ENCODE assay signal across 9 mouse cellular contexts in the genomic region with DNA sequence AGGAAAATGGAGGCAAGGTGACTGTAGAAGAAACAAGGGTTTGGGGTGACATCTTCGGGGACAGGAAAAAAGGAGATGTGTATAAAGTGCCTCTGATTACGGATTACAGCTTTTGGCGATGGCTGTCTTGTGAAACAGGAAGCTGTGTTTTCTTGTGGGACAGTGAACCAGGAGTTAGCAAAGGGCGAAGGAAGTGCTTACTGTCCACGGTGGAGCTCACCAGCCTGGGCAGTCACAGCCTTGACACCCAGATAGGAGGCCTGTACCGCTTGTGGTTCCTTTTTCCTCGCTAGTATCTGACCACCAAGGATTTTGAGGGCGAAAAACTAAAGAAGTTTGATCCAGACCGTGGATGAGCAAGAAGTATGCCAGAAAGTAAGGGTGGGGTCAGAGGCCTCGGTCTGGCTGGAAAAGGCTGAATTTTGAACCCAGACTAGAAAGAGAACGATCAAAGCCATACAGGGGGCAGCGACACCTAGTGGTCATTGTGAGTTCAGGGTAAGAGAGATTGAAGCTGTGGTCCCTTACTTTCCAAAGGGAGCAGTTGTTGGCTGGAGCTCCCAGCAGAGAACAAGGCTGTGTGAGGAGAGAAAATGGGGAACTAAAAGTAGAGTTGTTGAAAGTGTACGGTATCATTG. TPM values are rescaled to one million over a fixed set of nuclear protein-coding genes. Genes with fewer than 3 reads are reported as not detected.
A peak's percentile ranks its signal among the peaks of the same experiment; 100 is the strongest.
DNase-seq lines count a peak whose midpoint lies in the region; ATAC-seq and TF ChIP-seq lines count a peak whose summit lies in the region.
"Had no signal": no experiment of that assay in that cellular context is flagged by ENCODE, and none has a peak within 500 bp of the region (broad histone marks: within the 10 kb centered on the region; RNA-seq: fewer than 3 reads in every experiment).

No protein-coding gene starts in this region.

- H3K9me3 ChIP-seq in embryonic facial prominence, embryonic 15.5 days (replicated peaks): no peaks in the 10 kb centered on the region
- peaks cover 2% of the 10 kb centered on the region; the same call in 1 of the 2 replicates for H3K9me3 ChIP-seq in heart, embryonic 12.5 days (replicated peaks)
- H3K9me3 ChIP-seq in neural tube, embryonic 14.5 days (ENCODE audit: control insufficient read depth, low read length): no peaks in the 10 kb centered on the region

- H3K4me2 ChIP-seq in embryonic facial prominence, embryonic 15.5 days (replicated peaks): peak overlapping the region; percentile 61; the same call in 1 of the 2 replicates
- 0 out of 2 replicates have a peak overlapping the region, but pooled peaks have one; percentile 10 for H3K4me2 ChIP-seq in heart, embryonic 12.5 days
- H3K4me2 ChIP-seq in neural tube, embryonic 14.5 days (ENCODE audit: low read depth, low read length): peak overlapping the region; percentile 58; the same call in 1 of the 2 replicates

- no peak for TF ChIP-seq POLR2A in bone marrow, adult 2 months (IDR thresholded peaks at IDR 0.05; ENCODE audit: borderline replicate concordance, control insufficient read depth, low read depth, low read length)

- peak; percentile 57 for TF ChIP-seq CTCF in bone marrow, adult 2 months (IDR thresholded peaks at IDR 0.05; ENCODE audit: control insufficient read depth, insufficient read depth, low read length)

- peaks cover 3% of the 10 kb centered on the region; the same call in 1 of the 2 replicates for H3K4me1 ChIP-seq in bone marrow, adult 2 months (ENCODE audit: control insufficient read depth, insufficient read depth, low read length)
- peaks cover 12% of the 10 kb centered on the region for H3K4me1 ChIP-seq in embryonic facial prominence, embryonic 15.5 days
- H3K4me1 ChIP-seq in heart, embryonic 12.5 days (replicated peaks): no peaks in the 10 kb centered on the region
- no peaks in the 10 kb centered on the region for H3K4me1 ChIP-seq in neural tube, embryonic 14.5 days (ENCODE audit: control insufficient read depth, insufficient read depth, low read length)

- no peaks in the 10 kb centered on the region for H3K27me3 ChIP-seq in embryonic facial prominence, embryonic 15.5 days
- H3K27me3 ChIP-seq in heart, embryonic 12.5 days (replicated peaks): no peaks in the 10 kb centered on the region
- no peaks in the 10 kb centered on the region for H3K27me3 ChIP-seq in neural tube, embryonic 14.5 days (ENCODE audit: control insufficient read depth, insufficient read depth, low read length)

- 5% methylated on average over 13 of the region's 13 CpGs for WGBS in bone marrow, adult 2 months
- 46% methylated on average over 13 of the region's 13 CpGs for WGBS in embryonic facial prominence, embryonic 15.5 days
- WGBS in heart, embryonic 12.5 days: 49% methylated on average over 13 of the region's 13 CpGs
- WGBS in neural tube, embryonic 14.5 days: 52% methylated on average over 13 of the region's 13 CpGs

- H3K36me3 ChIP-seq in embryonic facial prominence, embryonic 15.5 days: peaks cover 20% of the 10 kb centered on the region
- peaks cover 3% of the 10 kb centered on the region; the same call in 1 of the 2 replicates for H3K36me3 ChIP-seq in heart, embryonic 12.5 days
- peaks cover 7% of the 10 kb centered on the region; the same call in 1 of the 2 replicates for H3K36me3 ChIP-seq in neural tube, embryonic 14.5 days (ENCODE audit: control insufficient read depth, insufficient read depth, low read length)

- DNase-seq in CD4-positive helper T cell, adult 2 months (ENCODE audit: low read depth, low spot score): peak; percentile 75
- peak; percentile 71 to 87 for DNase-seq in kidney, postnatal 36 days
- DNase-seq in lung, adult 18-20 months: peak; percentile 71 to 73
- peak; percentile 83 for DNase-seq in testis, postnatal 10 days (ENCODE audit: low spot score)

- peak overlapping the region; percentile 55 for H3K4me3 ChIP-seq in bone marrow, adult 2 months (replicated peaks; ENCODE audit: control insufficient read depth, low read depth, low read length)
- no peak overlapping the region; the same call in 1 of the 2 replicates for H3K4me3 ChIP-seq in embryonic facial prominence, embryonic 15.5 days (replicated peaks)
- no peak overlapping the region for H3K4me3 ChIP-seq in heart, embryonic 12.5 days
- H3K4me3 ChIP-seq in neural tube, embryonic 14.5 days (ENCODE audit: low read depth, low read length): peak overlapping the region; percentile 73; the same call in 1 of the 2 replicates

- H3K27ac ChIP-seq in bone marrow, adult 2 months (ENCODE audit: control insufficient read depth, insufficient read depth, low read depth, low read length, poor library complexity): peak overlapping the region; percentile 68
- H3K27ac ChIP-seq in embryonic facial prominence, embryonic 15.5 days (replicated peaks): no peak overlapping the region
- H3K27ac ChIP-seq in heart, embryonic 12.5 days (ENCODE audit: poor library complexity, severe bottlenecking): no peak overlapping the region
- no peak overlapping the region for H3K27ac ChIP-seq in neural tube, embryonic 14.5 days (ENCODE audit: low read depth, low read length)

- peak; percentile 37; the same call in 1 of the 2 replicates for ATAC-seq in embryonic facial prominence, embryonic 15.5 days (ENCODE audit: insufficient number of reproducible peaks, low FRiP score, low TSS enrichment, low read depth)
- ATAC-seq in heart, embryonic 12.5 days (ENCODE audit: insufficient number of reproducible peaks, low FRiP score): no peak
- ATAC-seq in neural tube, embryonic 14.5 days (ENCODE audit: low read depth): no peak; the same call in 1 of the 2 replicates

- no peak overlapping the region for H3K9ac ChIP-seq in embryonic facial prominence, embryonic 15.5 days
- H3K9ac ChIP-seq in heart, embryonic 12.5 days: no peak overlapping the region
- no peak overlapping the region for H3K9ac ChIP-seq in neural tube, embryonic 14.5 days (replicated peaks; ENCODE audit: low read depth, low read length)

RNA-seq across cellular contexts. Expression of gene Gng10, which starts 1.7 kb away (rescaled TPM):
- 8.4 and 20.3 TPM in 2 replicates for polyA plus RNA-seq in bone marrow, adult 2 months (2011; ENCODE audit: insufficient read depth, insufficient read length, low replicate concordance, missing spikeins)
- 121 and 132 TPM in 2 replicates for polyA plus RNA-seq in embryonic facial prominence, embryonic 15.5 days (2015; fragmentation: Nextera tagmentation; extraction: Ambion mirVana)
- 38.8 and 47.7 TPM in 2 replicates for polyA plus RNA-seq in heart, embryonic 12.5 days (2016; fragmentation: Nextera tagmentation; extraction: Ambion mirVana)
- 197 and 226 TPM in 2 replicates for polyA plus RNA-seq in neural tube, embryonic 14.5 days (2014; fragmentation: Nextera tagmentation; extraction: Ambion mirVana)

RNA-seq across cellular contexts. Expression of gene Gm20503, which starts 33.6 kb away (rescaled TPM):
- 16.2 TPM in 1 of 2 replicates, not detected in the other for polyA plus RNA-seq in bone marrow, adult 2 months (2011; ENCODE audit: insufficient read depth, insufficient read length, low replicate concordance, missing spikeins)
- polyA plus RNA-seq in embryonic facial prominence, embryonic 15.5 days (2015; fragmentation: Nextera tagmentation; extraction: Ambion mirVana): 17.7 and 23.8 TPM in 2 replicates
- polyA plus RNA-seq in heart, embryonic 12.5 days (2016; fragmentation: Nextera tagmentation; extraction: Ambion mirVana): 14.6 and 17.5 TPM in 2 replicates
- polyA plus RNA-seq in neural tube, embryonic 14.5 days (2014; fragmentation: Nextera tagmentation; extraction: Ambion mirVana): 8.4 and 10.2 TPM in 2 replicates
- polyA plus RNA-seq: gonadal fat pad, adult 2 months had no signal

RNA-seq across cellular contexts. Expression of gene Dnajc25, which starts 41.7 kb away (rescaled TPM):
- polyA plus RNA-seq in bone marrow, adult 2 months (2011; ENCODE audit: insufficient read depth, insufficient read length, low replicate concordance, missing spikeins): 6.9 and 7.3 TPM in 2 replicates
- 14.2 and 16.2 TPM in 2 replicates for polyA plus RNA-seq in embryonic facial prominence, embryonic 15.5 days (2015; fragmentation: Nextera tagmentation; extraction: Ambion mirVana)
- 12.3 and 14.1 TPM in 2 replicates for polyA plus RNA-seq in heart, embryonic 12.5 days (2016; fragmentation: Nextera tagmentation; extraction: Ambion mirVana)
- polyA plus RNA-seq in neural tube, embryonic 14.5 days (2014; fragmentation: Nextera tagmentation; extraction: Ambion mirVana): 6.9 and 7.4 TPM in 2 replicates

RNA-seq across cellular contexts. Expression of gene Ptgr1, which starts 49.7 kb away (rescaled TPM):
- 5.9 and 12.4 TPM in 2 replicates for polyA plus RNA-seq in bone marrow, adult 2 months (2011; ENCODE audit: insufficient read depth, insufficient read length, low replicate concordance, missing spikeins)
- polyA plus RNA-seq in embryonic facial prominence, embryonic 15.5 days (2015; fragmentation: Nextera tagmentation; extraction: Ambion mirVana): 28.1 and 29.3 TPM in 2 replicates
- 9.0 and 9.7 TPM in 2 replicates for polyA plus RNA-seq in heart, embryonic 12.5 days (2016; fragmentation: Nextera tagmentation; extraction: Ambion mirVana)
- polyA plus RNA-seq in neural tube, embryonic 14.5 days (2014; fragmentation: Nextera tagmentation; extraction: Ambion mirVana): 3.6 and 3.7 TPM in 2 replicates

Comparison
In these comparisons a context has a peak if more than half of its experiments do, and no peak if none do; other contexts are left out.
1. H3K4me3 ChIP-seq: peak in bone marrow, adult 2 months (single experiment) and neural tube, embryonic 14.5 days (single experiment); none in embryonic facial prominence, embryonic 15.5 days (single experiment) and heart, embryonic 12.5 days (single experiment).
2. H3K4me2 ChIP-seq: peak in every context shown above with its lines; median percentile 61 in embryonic facial prominence, embryonic 15.5 days; 58 in neural tube, embryonic 14.5 days; 10 in heart, embryonic 12.5 days.
3. Peak in every context shown above with its lines, with median percentiles within 50 percentile points of each other: DNase-seq.